Mouse (Mus musculus) skeletal muscle tissue, adult 2 months (tissue): ENCODE measurements around the gene Pgrmc1.
A peak's percentile ranks its signal among the peaks of the same experiment; 100 is the strongest.

ENCODE experiments used
- DNase-seq: peaks from one replicate; pipeline ENCODE4 v3.0.0-alpha.2; 2012; ENCODE audit warnings: low read depth, low spot score

The Pgrmc1 gene

GRCm38 (mm10) chrX:36602926-36603325, 4.9 kb downstream of the Pgrmc1 start:
- no peak for DNase-seq

- no peak for DNase-seq
These were observed 6.0 kb downstream of the Pgrmc1 start for GRCm38 (mm10) chrX:36604040-36604439.

GRCm38 (mm10) chrX:36609117-36609516, 11.1 kb downstream of the Pgrmc1 start:
- DNase-seq, result no peak

GRCm38 (mm10) chrX:36628102-36628501, 30.1 kb downstream of the Pgrmc1 start:
- peak; percentile 1 for DNase-seq

GRCm38 (mm10) chrX:36630771-36631170, 32.8 kb downstream of the Pgrmc1 start:
- DNase-seq, result no peak

GRCm38 (mm10) chrX:36640046-36640445, 42.0 kb downstream of the Pgrmc1 start:
- peak; percentile 0 for DNase-seq

- DNase-seq, result peak; percentile 59
These were observed 46.9 kb downstream of the Pgrmc1 start, which contains the start of gene Akap17b for GRCm38 (mm10) chrX:36644657-36645551. Gene Akap17b (minus strand): TSS chrX:36645395.
